Mouse (Mus musculus): ENCODE measurements around the gene Fam207a.

GRCm38 (mm10) chr10:77543226-77543625 lies 27.6 kb upstream of the Fam207a start:
- no peak for TF ChIP-seq NELFE (IDR thresholded peaks at IDR 0.05; ENCODE audit: low read depth, low read length)
- no peak for TF ChIP-seq POLR2A (IDR thresholded peaks at IDR 0.05; ENCODE audit: control insufficient read depth in 1 of 2, insufficient read depth in 1 of 2, low read depth in 1 of 2, low read length in 2 of 2, poor library complexity in 1 of 2)
- TF ChIP-seq CTCF (IDR thresholded peaks at IDR 0.05 in 2 of 3, conservative IDR thresholded peaks at IDR 0.05 in 1 of 3; ENCODE audit: control insufficient read depth in 1 of 3, insufficient read depth in 1 of 3, low read depth in 2 of 3, low read length in 3 of 3, poor library complexity in 1 of 3, severe bottlenecking in 1 of 3), result peak; percentile 69 to 80 (median 78)
- no peak for TF ChIP-seq EP300 (IDR thresholded peaks at IDR 0.05; ENCODE audit: low read depth in 1 of 2, low read length in 2 of 2)
- TF ChIP-seq CHD1 (IDR thresholded peaks at IDR 0.05; ENCODE audit: low read depth, low read length), result no peak
- TF ChIP-seq CHD2 (IDR thresholded peaks at IDR 0.05; ENCODE audit: low read length), result no peak
- no peak for TF ChIP-seq POLR2AphosphoS2 (IDR thresholded peaks at IDR 0.05; ENCODE audit: low read length)

Data from MEL (cell line).